Mouse (Mus musculus) hindlimb bud, embryonic 11.5 days (tissue): ENCODE data around the gene Bdnf.

Source experiments
- DNase-seq: peaks from one replicate; pipeline ENCODE4 v3.0.0-alpha.2; 2012; ENCODE audit warnings: low read depth, low spot score; ENCODE audit errors: extremely low spot score

Gene Bdnf

GRCm38 (mm10) chr2:109704053-109704452, 29.6 kb downstream of the Bdnf start:
- DNase-seq = no peak

- no peak for DNase-seq
These were observed 32.0 kb downstream of the Bdnf start for GRCm38 (mm10) chr2:109706524-109706923.

GRCm38 (mm10) chr2:109709346-109709745, 34.8 kb downstream of the Bdnf start:
- no peak for DNase-seq

- DNase-seq = no peak
These were observed 36.5 kb downstream of the Bdnf start for GRCm38 (mm10) chr2:109711049-109711448.

- no peak for DNase-seq
These were observed 50.8 kb downstream of the Bdnf start for GRCm38 (mm10) chr2:109725261-109725660.

- no peak for DNase-seq
These were observed 51.3 kb downstream of the Bdnf start for GRCm38 (mm10) chr2:109725831-109726230.

GRCm38 (mm10) chr2:109729221-109729620, 54.7 kb downstream of the Bdnf start:
- DNase-seq = no peak

GRCm38 (mm10) chr2:109733201-109734039, 58.9 kb downstream of the Bdnf start:
- DNase-seq = no peak

- DNase-seq = no peak
These were observed 59.7 kb downstream of the Bdnf start for GRCm38 (mm10) chr2:109734228-109734627.

- no peak for DNase-seq
These were observed 60.2 kb downstream of the Bdnf start for GRCm38 (mm10) chr2:109734666-109735065.

- DNase-seq = no peak
These were observed 60.8 kb downstream of the Bdnf start for GRCm38 (mm10) chr2:109735347-109735746.

- no peak for DNase-seq
These were observed 61.8 kb downstream of the Bdnf start for GRCm38 (mm10) chr2:109736306-109736705.

- DNase-seq = no peak
These were observed 63.8 kb downstream of the Bdnf start for GRCm38 (mm10) chr2:109738331-109738730.

GRCm38 (mm10) chr2:109743208-109743960, 68.9 kb downstream of the Bdnf start:
- peak; percentile 44 for DNase-seq

GRCm38 (mm10) chr2:109746223-109746622, 71.7 kb downstream of the Bdnf start:
- no peak for DNase-seq

GRCm38 (mm10) chr2:109748412-109748811, 73.9 kb downstream of the Bdnf start:
- DNase-seq = no peak

- no peak for DNase-seq
These were observed 74.3 kb downstream of the Bdnf start for GRCm38 (mm10) chr2:109748815-109749214.

- DNase-seq = no peak
These were observed 75.5 kb downstream of the Bdnf start for GRCm38 (mm10) chr2:109749964-109750363.

- no peak for DNase-seq
These were observed 76.0 kb downstream of the Bdnf start for GRCm38 (mm10) chr2:109750484-109750883.

GRCm38 (mm10) chr2:109756305-109756704, 81.8 kb downstream of the Bdnf start:
- no peak for DNase-seq

- no peak for DNase-seq
These were observed 92.3 kb downstream of the Bdnf start for GRCm38 (mm10) chr2:109766772-109767171.

GRCm38 (mm10) chr2:109768814-109769213, 94.3 kb downstream of the Bdnf start:
- no peak for DNase-seq
